Mouse (Mus musculus): ENCODE measurements at regions not wholly inside any gene's neighbourhood (a gene's known extent, or its start where the extent isn't known, plus 50 kb on each side); places are given as distances from the start of the nearest gene placed in this dataset.

DNA sequence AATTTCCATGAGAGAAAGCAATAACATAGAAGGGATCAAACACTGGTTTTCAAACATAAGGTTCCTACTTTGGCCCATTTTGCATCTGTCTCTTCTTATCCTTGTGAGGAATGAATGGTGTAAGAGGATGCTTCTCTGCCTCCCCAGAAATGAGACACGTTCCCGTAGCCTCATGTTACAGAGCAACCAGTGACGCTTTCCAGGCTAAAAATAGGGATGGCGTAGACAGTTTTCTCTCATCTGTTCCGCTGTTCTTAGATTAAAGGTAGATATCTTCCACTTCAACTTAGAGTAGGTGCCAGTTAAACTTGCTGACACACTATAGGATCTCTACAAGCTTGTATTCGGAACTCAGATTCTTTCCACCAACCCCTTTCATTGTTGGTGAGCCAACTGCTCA, 69.1 kb upstream of the Pde7b start:
- ATAC-seq (replicated peaks; ENCODE audit: poor library complexity): no peak

- ATAC-seq (replicated peaks; ENCODE audit: poor library complexity): no peak
Observed at GRCm38 (mm10) chr10:20780946-20781345, 56.1 kb upstream of the Pde7b start.

GRCm38 (mm10) chr10:20776640-20777413, 51.9 kb upstream of the Pde7b start:
- peak; percentile 69 for ATAC-seq (replicated peaks; ENCODE audit: poor library complexity)

DNA sequence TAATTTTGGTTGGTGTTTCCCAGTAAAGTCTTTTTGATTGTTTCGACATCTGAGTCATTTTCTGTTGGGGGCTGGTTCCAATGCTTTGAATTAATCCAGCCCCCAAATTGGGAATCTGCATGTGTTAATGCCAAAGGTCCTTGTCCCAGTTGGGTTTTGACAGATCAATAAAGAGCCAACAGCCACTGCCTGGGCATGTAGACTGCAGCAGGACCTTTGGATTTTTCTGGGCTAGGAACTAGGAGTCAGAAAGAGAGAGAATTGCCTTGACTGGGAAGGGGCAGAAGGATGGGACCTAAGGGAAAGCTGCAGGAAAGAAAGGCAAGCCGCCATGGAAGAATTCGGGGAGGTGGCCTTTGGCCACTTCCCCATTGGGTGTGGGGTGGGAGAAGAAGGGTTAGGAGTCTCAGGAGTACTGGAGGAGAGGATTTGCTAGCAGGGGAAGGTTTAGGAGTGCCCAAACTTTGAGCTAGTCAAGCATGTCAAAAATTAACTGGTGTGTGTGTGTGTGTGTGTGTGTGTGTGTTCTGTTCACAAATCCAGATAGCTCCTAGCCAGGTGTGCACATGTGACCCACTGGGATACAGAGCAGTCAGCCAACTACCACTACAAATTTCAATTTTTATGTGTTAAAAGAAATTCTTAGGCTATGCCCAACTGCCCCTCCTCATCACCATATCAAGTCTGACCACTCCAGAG, 51.0 kb upstream of the Pde7b start:
- ATAC-seq (replicated peaks; ENCODE audit: poor library complexity): no peak
